Mouse (Mus musculus) embryonic fibroblast, embryonic 13.5 days (primary cell): Measurements from ENCODE around the gene Zbtb4.

Experiments used
- CTCF ChIP-seq: IDR thresholded peaks from 2 replicates; pipeline ENCODE4 v1.5.1; 2011; ENCODE audit warnings: mild to moderate bottlenecking, control low read depth, low read length, moderate library complexity, borderline replicate concordance; ENCODE audit not compliant: insufficient read depth
- POLR2A ChIP-seq: IDR thresholded peaks from 2 replicates; pipeline ENCODE4 v1.6.1; 2011; ENCODE audit warnings: low read depth, mild to moderate bottlenecking, control low read depth, low read length, moderate library complexity

GRCm38 (mm10) chr11:69767625-69767909 is 1.9 kb downstream of the Zbtb4 start:
- TF ChIP-seq CTCF = no peak
- no peak for TF ChIP-seq POLR2A
